29 mouse cellular contexts compared by ENCODE assay signal in genomic region chr14:59291769-59292168, GRCm38 (mm10). TPM values are rescaled to one million over a fixed set of nuclear protein-coding genes. Genes with fewer than 3 reads are reported as not detected.
"Had no signal": no experiment of that assay in that cellular context is flagged by ENCODE, and none has a peak within 500 bp of the region (broad histone marks: within the 10 kb centered on the region; RNA-seq: fewer than 3 reads in every experiment).

No protein-coding gene starts in this region.

RNA-seq across cellular contexts. Expression of gene Phf11a, which starts 5.6 kb away (rescaled TPM):
- total RNA-seq: forebrain, postnatal 0 days; gastrocnemius, adult 2 months; gastrocnemius, adult 8-10 months; gastrocnemius, postnatal 10 days; gastrocnemius, postnatal 14 days; gastrocnemius, postnatal 36 days; gastrocnemius, postnatal 4 days; granulocyte monocyte progenitor cell, adult 5-6 weeks had no signal
- polyA plus RNA-seq: cortical plate, adult 2 months; embryonic facial prominence, embryonic 10.5 days; embryonic facial prominence, embryonic 11.5 days; embryonic facial prominence, embryonic 12.5 days; embryonic facial prominence, embryonic 13.5 days; embryonic facial prominence, embryonic 15.5 days; erythroblast, embryonic 14.5 days; forebrain, embryonic 10.5 days; forebrain, embryonic 11.5 days; forebrain, embryonic 12.5 days; forebrain, embryonic 13.5 days; forebrain, embryonic 14.5 days; forebrain, embryonic 15.5 days; forebrain, embryonic 16.5 days; forebrain, postnatal 0 days; frontal cortex, adult 2 months had no signal

RNA-seq across cellular contexts. Expression of gene Gm6904, which starts 31.8 kb away (rescaled TPM):
- total RNA-seq: forebrain, postnatal 0 days; gastrocnemius, adult 18-20 months; gastrocnemius, adult 2 months; gastrocnemius, adult 8-10 months; gastrocnemius, postnatal 10 days; gastrocnemius, postnatal 14 days; gastrocnemius, postnatal 25 days; gastrocnemius, postnatal 36 days; gastrocnemius, postnatal 4 days; granulocyte monocyte progenitor cell, adult 5-6 weeks; heart, adult 18-20 months; heart, adult 2 months had no signal
- polyA plus RNA-seq: cortical plate, adult 2 months; embryonic facial prominence, embryonic 10.5 days; embryonic facial prominence, embryonic 11.5 days; embryonic facial prominence, embryonic 12.5 days; embryonic facial prominence, embryonic 13.5 days; embryonic facial prominence, embryonic 14.5 days; embryonic facial prominence, embryonic 15.5 days; erythroblast, embryonic 14.5 days; forebrain, embryonic 10.5 days; forebrain, embryonic 12.5 days; forebrain, embryonic 13.5 days; forebrain, embryonic 14.5 days; forebrain, embryonic 15.5 days; forebrain, embryonic 16.5 days; forebrain, postnatal 0 days; frontal cortex, adult 2 months; gonadal fat pad, adult 2 months; heart, adult 2 months had no signal

RNA-seq across cellular contexts. Expression of gene Phf11b, which starts 49.4 kb away (rescaled TPM):
- total RNA-seq: gastrocnemius, adult 18-20 months; gastrocnemius, adult 8-10 months had no signal
- polyA plus RNA-seq: erythroblast, embryonic 14.5 days; forebrain, embryonic 16.5 days had no signal
